Mouse (Mus musculus) spleen, adult 2 months (tissue): ENCODE measurements at regions not wholly inside any gene's neighbourhood (a gene's known extent, or its start where the extent isn't known, plus 50 kb on each side); places are given as distances from the start of the nearest gene placed in this dataset.

Source experiments
- CTCF ChIP-seq: fragments of 200-500 bp; IDR thresholded peaks from 2 replicates; pipeline ENCODE4 v1.5.1; 2011; ENCODE audit warnings: mild to moderate bottlenecking, inconsistent platforms; ENCODE audit not compliant: insufficient read depth, insufficient read length, insufficient replicate concordance; ENCODE audit errors: extremely low read depth
- POLR2A ChIP-seq: fragments of 200-500 bp; IDR thresholded peaks from 2 replicates; pipeline ENCODE4 v1.6.1; 2011; ENCODE audit warnings: low read depth, low read length, inconsistent platforms

DNA sequence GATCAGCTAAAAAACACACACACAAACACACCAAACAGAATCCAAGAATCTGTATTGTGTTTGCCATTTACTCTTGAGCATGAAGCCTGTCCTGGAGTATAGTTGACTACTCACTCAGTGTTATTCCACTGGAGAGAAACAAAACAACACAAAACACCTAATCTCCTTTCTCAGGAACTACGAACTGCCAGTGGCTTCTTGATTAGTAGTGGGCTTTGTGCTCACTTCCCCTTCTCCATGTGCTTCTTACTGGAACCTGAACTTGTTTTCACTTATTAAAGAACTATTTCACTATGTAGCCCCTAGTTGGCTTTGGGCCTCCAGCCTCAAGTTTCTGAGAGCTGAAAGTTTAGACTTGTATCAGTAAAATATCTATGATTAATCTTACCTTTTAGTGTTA, 84.0 kb upstream of the Speer4f2 start:
- TF ChIP-seq POLR2A = no peak
- no peak for TF ChIP-seq CTCF
